Mouse (Mus musculus): ENCODE measurements at regions not wholly inside any gene's neighbourhood (a gene's known extent, or its start where the extent isn't known, plus 50 kb on each side); places are given as distances from the start of the nearest gene placed in this dataset.

- Histone ChIP-seq H3K27me3 (ENCODE audit: insufficient read depth, low read length) (no peaks in the 10 kb centered on the region), H3K9me3 (ENCODE audit: low read length) (no peaks in the 10 kb centered on the region), H3K4me1 (ENCODE audit: insufficient read depth, low read length) (no peaks in the 10 kb centered on the region), H3K4me2 (ENCODE audit: low read depth, low read length, poor library complexity, severe bottlenecking) (no peak overlapping the region), H3K4me3 (ENCODE audit: low read depth, low read length) (no peak overlapping the region), H3K27ac (ENCODE audit: low read depth, low read length) (no peak overlapping the region), H3K36me3 (ENCODE audit: insufficient read depth, low read length) (no peaks in the 10 kb centered on the region), H3K9ac (replicated peaks; ENCODE audit: low read length, poor library complexity, severe bottlenecking) (no peak overlapping the region)
- 87% methylated on average over 8 of the region's 8 CpGs for WGBS
- ATAC-seq (ENCODE audit: low FRiP score), result no peak
- TF ChIP-seq CTCF (IDR thresholded peaks at IDR 0.05), result no peak
- no peak for DNase-seq (ENCODE audit: low spot score)
These were observed 95.0 kb upstream of the Fhl2 start for GRCm38 (mm10) chr1:43291736-43292135.

GRCm38 (mm10) chr1:43292561-43292960 lies 95.8 kb upstream of the Fhl2 start:
- WGBS, result 85% methylated on average over 2 of the region's 2 CpGs
- Histone ChIP-seq H3K4me2 (ENCODE audit: low read depth, low read length, poor library complexity, severe bottlenecking) (no peak overlapping the region), H3K9ac (replicated peaks; ENCODE audit: low read length, poor library complexity, severe bottlenecking) (no peak overlapping the region), H3K4me1 (ENCODE audit: insufficient read depth, low read length) (no peaks in the 10 kb centered on the region), H3K27me3 (ENCODE audit: insufficient read depth, low read length) (no peaks in the 10 kb centered on the region), H3K9me3 (ENCODE audit: low read length) (no peaks in the 10 kb centered on the region), H3K27ac (ENCODE audit: low read depth, low read length) (no peak overlapping the region), H3K4me3 (ENCODE audit: low read depth, low read length) (no peak overlapping the region), H3K36me3 (ENCODE audit: insufficient read depth, low read length) (no peaks in the 10 kb centered on the region)
- ATAC-seq (ENCODE audit: low FRiP score), result no peak
- DNase-seq (ENCODE audit: low spot score), result no peak
- no peak for TF ChIP-seq CTCF (IDR thresholded peaks at IDR 0.05)

DNA sequence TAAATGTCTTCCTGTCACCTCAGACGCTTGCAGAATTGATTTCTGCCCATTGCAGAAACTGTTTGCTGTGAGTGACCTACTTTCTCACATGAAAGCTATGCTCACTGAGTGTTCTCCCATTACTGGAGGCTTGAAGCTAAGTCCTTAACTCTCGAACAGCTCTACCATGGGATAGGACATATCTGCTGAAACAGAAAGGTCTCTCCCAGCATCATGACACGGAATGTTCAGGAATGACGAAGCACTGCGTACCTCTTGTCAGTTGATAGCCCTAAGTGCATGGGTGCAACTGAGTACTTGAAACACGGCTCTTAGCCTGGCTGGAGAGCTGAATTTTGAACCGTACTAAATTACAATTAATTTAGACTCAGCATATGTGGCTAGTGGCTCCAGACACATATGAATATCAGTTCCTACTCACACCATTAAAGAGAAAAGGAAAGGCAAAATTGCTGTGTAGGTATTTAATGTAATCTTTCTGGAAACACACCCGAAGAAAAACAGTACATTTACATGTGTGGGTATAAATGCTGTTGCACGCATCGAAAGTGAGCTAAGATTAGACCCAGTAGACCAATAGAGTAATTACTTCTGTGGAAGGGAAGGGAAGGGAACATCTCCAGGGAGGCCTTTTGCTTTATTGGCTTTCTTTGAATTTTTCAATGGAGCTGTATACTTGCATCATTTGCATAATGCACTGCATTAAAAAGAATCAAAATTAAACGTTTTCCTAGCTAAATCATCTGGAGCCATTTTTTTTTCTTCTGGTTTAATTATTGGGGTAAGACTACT lies 97.6 kb upstream of the Fhl2 start:
- no peak overlapping the region for H3K27ac ChIP-seq (ENCODE audit: low read depth, low read length)
- H3K4me1 ChIP-seq (ENCODE audit: insufficient read depth, low read length), result no peaks in the 10 kb centered on the region
- no peaks in the 10 kb centered on the region for H3K36me3 ChIP-seq (ENCODE audit: insufficient read depth, low read length)
- 76% methylated on average over 11 of the region's 11 CpGs for WGBS
- no peaks in the 10 kb centered on the region for H3K27me3 ChIP-seq (ENCODE audit: insufficient read depth, low read length)
- no peak overlapping the region for H3K9ac ChIP-seq (replicated peaks; ENCODE audit: low read length, poor library complexity, severe bottlenecking)
- H3K9me3 ChIP-seq (ENCODE audit: low read length), result no peaks in the 10 kb centered on the region
- DNase-seq (ENCODE audit: low spot score) (peak; percentile 40), ATAC-seq (ENCODE audit: low FRiP score) (no peak)
- no peak for TF ChIP-seq CTCF (IDR thresholded peaks at IDR 0.05)
- H3K4me2 ChIP-seq (ENCODE audit: low read depth, low read length, poor library complexity, severe bottlenecking), result no peak overlapping the region
- no peak overlapping the region for H3K4me3 ChIP-seq (ENCODE audit: low read depth, low read length)

DNA sequence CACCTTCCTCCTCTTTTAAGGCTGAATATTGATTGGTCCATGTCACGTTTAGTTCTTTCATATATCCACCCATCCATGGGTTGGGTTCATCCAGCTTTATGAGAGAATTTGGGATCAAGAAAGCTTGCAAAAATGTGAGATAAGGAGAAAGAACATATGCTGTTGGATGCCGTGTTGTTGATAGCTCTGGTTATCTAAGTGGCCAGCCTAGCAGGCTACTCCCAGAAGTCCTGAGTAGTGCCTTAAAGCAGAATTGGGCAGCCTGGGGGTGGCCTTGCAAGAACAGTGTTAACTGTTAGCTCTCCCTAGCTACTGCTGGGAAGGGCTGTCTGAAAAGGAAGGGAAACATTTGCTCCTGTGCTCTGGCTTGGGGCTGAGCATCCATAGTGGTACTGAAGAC lies 100.8 kb upstream of the Fhl2 start:
- WGBS, result 92% methylated on average over 2 of the region's 2 CpGs

GRCm38 (mm10) chr1:43298746-43299145 lies 102.0 kb upstream of the Fhl2 start:
- no peaks in the 10 kb centered on the region for H3K4me1 ChIP-seq (ENCODE audit: insufficient read depth, low read length)
- H3K4me3 ChIP-seq (ENCODE audit: low read depth, low read length), result no peak overlapping the region
- no peak for TF ChIP-seq CTCF (IDR thresholded peaks at IDR 0.05)
- DNase-seq (ENCODE audit: low spot score) (no peak), ATAC-seq (ENCODE audit: low FRiP score) (no peak)
- H3K27me3 ChIP-seq (ENCODE audit: insufficient read depth, low read length), result no peaks in the 10 kb centered on the region
- H3K4me2 ChIP-seq (ENCODE audit: low read depth, low read length, poor library complexity, severe bottlenecking), result no peak overlapping the region
- no peaks in the 10 kb centered on the region for H3K9me3 ChIP-seq (ENCODE audit: low read length)
- no peak overlapping the region for H3K9ac ChIP-seq (replicated peaks; ENCODE audit: low read length, poor library complexity, severe bottlenecking)
- H3K27ac ChIP-seq (ENCODE audit: low read depth, low read length), result no peak overlapping the region
- H3K36me3 ChIP-seq (ENCODE audit: insufficient read depth, low read length), result no peaks in the 10 kb centered on the region
- WGBS, result 93% methylated on average over 3 of the region's 3 CpGs

More for the DNA sequence above, 100.8 kb upstream of the Fhl2 start:
- no peaks in the 10 kb centered on the region for H3K9me3 ChIP-seq (ENCODE audit: low read length)
- no peak overlapping the region for H3K9ac ChIP-seq (replicated peaks; ENCODE audit: low read length, poor library complexity, severe bottlenecking)
- H3K4me1 ChIP-seq (ENCODE audit: insufficient read depth, low read length), result no peaks in the 10 kb centered on the region
- TF ChIP-seq CTCF (IDR thresholded peaks at IDR 0.05), result no peak
- DNase-seq (ENCODE audit: low spot score), result no peak
- H3K4me3 ChIP-seq (ENCODE audit: low read depth, low read length), result no peak overlapping the region
- H3K27me3 ChIP-seq (ENCODE audit: insufficient read depth, low read length), result no peaks in the 10 kb centered on the region
- H3K27ac ChIP-seq (ENCODE audit: low read depth, low read length), result no peak overlapping the region
- ATAC-seq (ENCODE audit: low FRiP score), result no peak
- no peak overlapping the region for H3K4me2 ChIP-seq (ENCODE audit: low read depth, low read length, poor library complexity, severe bottlenecking)
- H3K36me3 ChIP-seq (ENCODE audit: insufficient read depth, low read length), result no peaks in the 10 kb centered on the region

DNA sequence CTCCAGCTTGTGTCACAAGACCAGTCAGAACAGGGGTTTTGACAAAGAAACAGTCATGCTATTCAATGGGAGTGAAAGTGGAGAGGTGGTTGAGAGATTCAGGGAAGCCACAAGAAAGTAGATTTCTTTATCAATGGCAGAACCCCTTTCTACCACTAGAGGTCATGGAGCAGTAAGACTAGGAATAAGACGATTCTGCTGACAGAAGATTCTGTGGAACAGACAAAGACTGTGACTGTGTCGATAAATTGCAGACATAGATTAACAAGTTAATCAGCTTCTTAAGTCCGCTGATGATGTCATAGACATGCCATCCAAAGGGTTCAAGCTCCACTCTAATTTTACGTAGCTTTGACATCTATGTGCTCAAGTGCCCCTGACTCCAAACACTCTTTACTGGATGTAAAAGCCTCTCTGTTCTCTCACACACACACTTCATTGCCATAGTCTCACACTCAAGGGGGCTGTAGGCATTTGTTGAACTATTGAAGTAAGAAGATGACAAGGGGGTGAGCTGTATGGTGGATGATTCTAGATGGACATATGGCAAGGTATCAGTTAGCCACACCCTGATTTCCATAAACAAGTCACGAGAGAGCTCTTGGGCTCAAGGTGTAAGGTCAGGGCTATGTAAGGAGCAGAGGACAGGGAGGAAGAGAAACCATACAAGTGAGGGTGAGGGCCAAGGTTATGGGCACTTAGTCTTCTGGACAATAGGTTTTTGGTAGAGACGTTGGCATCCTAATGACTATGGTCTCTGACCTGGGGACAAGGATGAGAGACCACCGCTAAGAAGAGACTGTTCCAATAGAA lies 102.9 kb upstream of the Fhl2 start:
- DNase-seq (ENCODE audit: low spot score), result peak; percentile 91
- WGBS, result 51% methylated on average over 7 of the region's 7 CpGs

More for the DNA sequence above, 102.9 kb upstream of the Fhl2 start:
- Histone ChIP-seq H3K4me3 (ENCODE audit: low read depth, low read length) (no peak overlapping the region), H3K27me3 (ENCODE audit: insufficient read depth, low read length) (no peaks in the 10 kb centered on the region), H3K4me1 (ENCODE audit: insufficient read depth, low read length) (no peaks in the 10 kb centered on the region), H3K36me3 (ENCODE audit: insufficient read depth, low read length) (no peaks in the 10 kb centered on the region), H3K9me3 (ENCODE audit: low read length) (no peaks in the 10 kb centered on the region), H3K4me2 (ENCODE audit: low read depth, low read length, poor library complexity, severe bottlenecking) (no peak overlapping the region), H3K9ac (replicated peaks; ENCODE audit: low read length, poor library complexity, severe bottlenecking) (no peak overlapping the region), H3K27ac (ENCODE audit: low read depth, low read length) (no peak overlapping the region)
- peak; percentile 70 for ATAC-seq (ENCODE audit: low FRiP score)
- peak; percentile 94 for TF ChIP-seq CTCF (IDR thresholded peaks at IDR 0.05)

Measured in midbrain, postnatal 0 days (tissue).